In genomic region chr11:69046395-69046774, GRCm38 (mm10) we compare ENCODE assay signal across 8 mouse cellular contexts. TPM values are rescaled to one million over a fixed set of nuclear protein-coding genes. Genes with fewer than 3 reads are reported as not detected.
DNase-seq lines count a peak whose midpoint lies in the region; ATAC-seq and TF ChIP-seq lines count a peak whose summit lies in the region.

No protein-coding gene starts in this region.

- H3K4me3 ChIP-seq in kidney, adult 2 months (ENCODE audit: insufficient read depth, low read depth, low read length): peak overlapping the region; percentile 12; the same call in 1 of the 2 replicates
- H3K4me3 ChIP-seq in bone marrow macrophage, adult 2 months (ENCODE audit: insufficient read depth, low read length): peak overlapping the region; percentile 82
- H3K4me3 ChIP-seq in hindbrain, embryonic 13.5 days: peak overlapping the region; percentile 66
- H3K4me3 ChIP-seq in midbrain, embryonic 14.5 days (replicated peaks; ENCODE audit: low read depth, low read length): peak overlapping the region; percentile 58

- no peak for DNase-seq in kidney, adult 2 months
- no peak for DNase-seq in kidney, adult 8-10 months
- no peak for DNase-seq in midbrain, embryonic 14.5 days
- no peak for DNase-seq in thymus, adult 18-20 months
- no peak for DNase-seq in thymus, postnatal 14 days
- no peak for DNase-seq in ovary, postnatal 14 days (ENCODE audit: low spot score)

- H3K9me3 ChIP-seq in hindbrain, embryonic 13.5 days: no peaks in the 10 kb centered on the region
- H3K9me3 ChIP-seq in midbrain, embryonic 14.5 days (ENCODE audit: control insufficient read depth, low read length): no peaks in the 10 kb centered on the region

- H3K27me3 ChIP-seq in kidney, adult 2 months (replicated peaks; ENCODE audit: control insufficient read depth, insufficient read depth, low read length): no peaks in the 10 kb centered on the region
- H3K27me3 ChIP-seq in hindbrain, embryonic 13.5 days: no peaks in the 10 kb centered on the region
- H3K27me3 ChIP-seq in midbrain, embryonic 14.5 days (ENCODE audit: control insufficient read depth, insufficient read depth, low read length): no peaks in the 10 kb centered on the region

- 19% methylated on average over 9 of the region's 9 CpGs for WGBS in kidney, adult 2 months
- 19% methylated on average over 9 of the region's 9 CpGs for WGBS in hindbrain, embryonic 13.5 days
- WGBS in midbrain, embryonic 14.5 days: 19% methylated on average over 9 of the region's 9 CpGs

- no peak for ATAC-seq in hindbrain, embryonic 13.5 days (ENCODE audit: low FRiP score)
- no peak for ATAC-seq in midbrain, embryonic 14.5 days (ENCODE audit: low FRiP score, low TSS enrichment)

- no peak for TF ChIP-seq POLR2A in kidney, adult 2 months (IDR thresholded peaks at IDR 0.05; ENCODE audit: low read depth, low read length)
- no peak for TF ChIP-seq POLR2A in bone marrow macrophage, adult 2 months (IDR thresholded peaks at IDR 0.05; ENCODE audit: borderline replicate concordance, low read depth, low read length)

- no peaks in the 10 kb centered on the region; the same call in 1 of the 2 replicates for H3K4me1 ChIP-seq in kidney, adult 2 months (ENCODE audit: control insufficient read depth, insufficient read depth, low read length)
- peaks cover 19% of the 10 kb centered on the region for H3K4me1 ChIP-seq in bone marrow macrophage, adult 2 months (ENCODE audit: control insufficient read depth, insufficient read depth, low read length)
- H3K4me1 ChIP-seq in hindbrain, embryonic 13.5 days (replicated peaks): peaks cover 22% of the 10 kb centered on the region
- peaks cover 6% of the 10 kb centered on the region; the same call in 1 of the 2 replicates for H3K4me1 ChIP-seq in midbrain, embryonic 14.5 days (ENCODE audit: control insufficient read depth, insufficient read depth, low read length)

- no peak overlapping the region for H3K27ac ChIP-seq in kidney, adult 2 months (ENCODE audit: insufficient read depth, low read depth, low read length)
- peak overlapping the region; percentile 75 for H3K27ac ChIP-seq in bone marrow macrophage, adult 2 months (ENCODE audit: insufficient read depth, low read depth, low read length)
- H3K27ac ChIP-seq in hindbrain, embryonic 13.5 days: no peak overlapping the region
- H3K27ac ChIP-seq in midbrain, embryonic 14.5 days (replicated peaks; ENCODE audit: low read depth, low read length): no peak overlapping the region

- TF ChIP-seq CTCF in kidney, adult 2 months (conservative IDR thresholded peaks at IDR 0.05; ENCODE audit: insufficient read depth, insufficient read length, low read depth, low read length): no peak
- no peak for TF ChIP-seq CTCF in bone marrow macrophage, adult 2 months (IDR thresholded peaks at IDR 0.05; ENCODE audit: low read depth, low read length)

- no peaks in the 10 kb centered on the region for H3K36me3 ChIP-seq in kidney, adult 2 months (ENCODE audit: control insufficient read depth, insufficient read depth, low read length)
- no peaks in the 10 kb centered on the region for H3K36me3 ChIP-seq in hindbrain, embryonic 13.5 days
- H3K36me3 ChIP-seq in midbrain, embryonic 14.5 days (ENCODE audit: control insufficient read depth, insufficient read depth, low read length): no peaks in the 10 kb centered on the region

- H3K4me2 ChIP-seq in hindbrain, embryonic 13.5 days: peak overlapping the region; percentile 99
- peak overlapping the region; percentile 98 for H3K4me2 ChIP-seq in midbrain, embryonic 14.5 days (ENCODE audit: low read length)

- H3K9ac ChIP-seq in hindbrain, embryonic 13.5 days: peak overlapping the region; percentile 65; the same call in 1 of the 2 replicates
- peak overlapping the region; percentile 20; the same call in 1 of the 2 replicates for H3K9ac ChIP-seq in midbrain, embryonic 14.5 days (replicated peaks; ENCODE audit: low read length)

RNA-seq across cellular contexts. Expression of gene Aurkb, which starts 0.9 kb away (rescaled TPM):
- polyA plus RNA-seq in kidney, adult 2 months (2012; rRNA removed): 1.7 TPM in 2 replicates
- polyA plus RNA-seq in bone marrow macrophage, adult 2 months (2012; ENCODE audit: insufficient read depth, insufficient read length, missing spikeins): 52.8 and 53.9 TPM in 2 replicates
- polyA plus RNA-seq in hindbrain, embryonic 13.5 days (2015; fragmentation: Nextera tagmentation; extraction: Ambion mirVana): 31.7 and 34.2 TPM in 2 replicates
- polyA plus RNA-seq in midbrain, embryonic 14.5 days (2014; fragmentation: Nextera tagmentation; extraction: Ambion mirVana): 14.6 and 29.6 TPM in 2 replicates

RNA-seq across cellular contexts. Expression of gene Borcs6, which starts 13.1 kb away (rescaled TPM):
- polyA plus RNA-seq in kidney, adult 2 months (2012; rRNA removed): 14.8 and 15.6 TPM in 2 replicates
- 30.5 and 36.9 TPM in 2 replicates for polyA plus RNA-seq in bone marrow macrophage, adult 2 months (2012; ENCODE audit: insufficient read depth, insufficient read length, missing spikeins)
- 13.4 and 15.2 TPM in 2 replicates for polyA plus RNA-seq in hindbrain, embryonic 13.5 days (2015; fragmentation: Nextera tagmentation; extraction: Ambion mirVana)
- 17.3 and 20.1 TPM in 2 replicates for polyA plus RNA-seq in midbrain, embryonic 14.5 days (2014; fragmentation: Nextera tagmentation; extraction: Ambion mirVana)

RNA-seq across cellular contexts. Expression of gene Tmem107, which starts 24.2 kb away (rescaled TPM):
- polyA plus RNA-seq in kidney, adult 2 months (2012; rRNA removed): 41.7 and 48.0 TPM in 2 replicates
- 9.8 and 14.6 TPM in 2 replicates for polyA plus RNA-seq in bone marrow macrophage, adult 2 months (2012; ENCODE audit: insufficient read depth, insufficient read length, missing spikeins)
- 28.7 and 41.0 TPM in 2 replicates for polyA plus RNA-seq in hindbrain, embryonic 13.5 days (2015; fragmentation: Nextera tagmentation; extraction: Ambion mirVana)
- 28.0 and 36.5 TPM in 2 replicates for polyA plus RNA-seq in midbrain, embryonic 14.5 days (2014; fragmentation: Nextera tagmentation; extraction: Ambion mirVana)

RNA-seq across cellular contexts. Expression of gene Ctc1, which starts 30.7 kb away (rescaled TPM):
- 30.1 and 31.4 TPM in 2 replicates for polyA plus RNA-seq in kidney, adult 2 months (2012; rRNA removed)
- 41.4 and 44.2 TPM in 2 replicates for polyA plus RNA-seq in bone marrow macrophage, adult 2 months (2012; ENCODE audit: insufficient read depth, insufficient read length, missing spikeins)
- polyA plus RNA-seq in hindbrain, embryonic 13.5 days (2015; fragmentation: Nextera tagmentation; extraction: Ambion mirVana): 49.4 and 49.9 TPM in 2 replicates
- 55.8 and 56.1 TPM in 2 replicates for polyA plus RNA-seq in midbrain, embryonic 14.5 days (2014; fragmentation: Nextera tagmentation; extraction: Ambion mirVana)

RNA-seq across cellular contexts. Expression of gene Pfas, which starts 38.1 kb away (rescaled TPM):
- 17.2 and 18.4 TPM in 2 replicates for polyA plus RNA-seq in kidney, adult 2 months (2012; rRNA removed)
- polyA plus RNA-seq in bone marrow macrophage, adult 2 months (2012; ENCODE audit: insufficient read depth, insufficient read length, missing spikeins): 9.8 and 10.3 TPM in 2 replicates
- 19.1 and 20.4 TPM in 2 replicates for polyA plus RNA-seq in hindbrain, embryonic 13.5 days (2015; fragmentation: Nextera tagmentation; extraction: Ambion mirVana)
- 12.6 and 16.5 TPM in 2 replicates for polyA plus RNA-seq in midbrain, embryonic 14.5 days (2014; fragmentation: Nextera tagmentation; extraction: Ambion mirVana)

Comparison
In these comparisons a context has a peak if more than half of its experiments do, and no peak if none do; other contexts are left out.
1. H3K4me3 ChIP-seq: peak in every context shown above with its lines; median percentile 82 in bone marrow macrophage, adult 2 months; 66 in hindbrain, embryonic 13.5 days; 58 in midbrain, embryonic 14.5 days; 12 in kidney, adult 2 months.